Mouse (Mus musculus) kidney, postnatal 4 days (tissue): ENCODE measurements around the gene Gna15.

ENCODE experiments used
- DNase-seq, 2 experiments: peaks; one replicate each; pipeline ENCODE4 v3.0.0; 2021; ENCODE audit warnings: mixed read lengths in 2 of 2

Gene Gna15

DNA sequence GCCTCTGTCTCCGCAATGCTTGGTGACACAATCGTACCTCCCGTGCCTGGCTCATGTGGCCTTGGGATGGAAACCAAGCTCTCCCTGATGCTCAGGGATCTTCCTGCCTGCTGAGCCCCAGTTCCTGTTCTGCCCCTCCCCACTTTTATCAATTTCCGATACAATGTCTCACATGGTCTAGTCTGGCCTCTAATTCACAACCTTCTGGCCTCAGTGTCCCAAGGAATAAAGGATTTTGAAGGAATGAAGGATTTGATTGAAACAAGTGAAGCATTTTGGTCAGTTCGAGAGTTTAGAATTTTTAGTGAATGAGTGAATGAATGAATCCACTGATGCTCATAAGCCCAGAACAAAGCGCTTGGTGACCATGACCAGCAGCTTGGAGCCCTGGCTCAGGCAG lies 883 bp downstream of the Gna15 start:
- DNase-seq, result no peak

DNA sequence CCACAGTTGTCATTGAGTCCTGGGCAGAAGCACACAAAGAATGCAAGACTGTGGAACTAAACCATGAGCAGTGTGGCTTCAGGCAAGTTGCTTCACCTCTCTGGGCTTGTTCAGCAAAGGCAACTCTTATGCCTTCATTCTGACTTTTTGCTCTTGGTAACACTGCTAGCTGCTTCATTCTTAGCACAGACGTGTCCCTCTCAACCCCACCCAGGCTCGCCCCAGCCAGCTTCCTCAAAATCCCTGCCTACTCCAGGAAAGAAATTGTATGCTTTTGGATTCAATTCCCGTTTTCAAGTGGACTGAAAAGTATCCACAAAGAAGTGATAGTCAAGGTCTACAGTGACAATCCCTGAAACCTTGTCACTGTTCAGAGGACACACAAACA lies 4.1 kb downstream of the Gna15 start:
- DNase-seq, result no peak

DNA sequence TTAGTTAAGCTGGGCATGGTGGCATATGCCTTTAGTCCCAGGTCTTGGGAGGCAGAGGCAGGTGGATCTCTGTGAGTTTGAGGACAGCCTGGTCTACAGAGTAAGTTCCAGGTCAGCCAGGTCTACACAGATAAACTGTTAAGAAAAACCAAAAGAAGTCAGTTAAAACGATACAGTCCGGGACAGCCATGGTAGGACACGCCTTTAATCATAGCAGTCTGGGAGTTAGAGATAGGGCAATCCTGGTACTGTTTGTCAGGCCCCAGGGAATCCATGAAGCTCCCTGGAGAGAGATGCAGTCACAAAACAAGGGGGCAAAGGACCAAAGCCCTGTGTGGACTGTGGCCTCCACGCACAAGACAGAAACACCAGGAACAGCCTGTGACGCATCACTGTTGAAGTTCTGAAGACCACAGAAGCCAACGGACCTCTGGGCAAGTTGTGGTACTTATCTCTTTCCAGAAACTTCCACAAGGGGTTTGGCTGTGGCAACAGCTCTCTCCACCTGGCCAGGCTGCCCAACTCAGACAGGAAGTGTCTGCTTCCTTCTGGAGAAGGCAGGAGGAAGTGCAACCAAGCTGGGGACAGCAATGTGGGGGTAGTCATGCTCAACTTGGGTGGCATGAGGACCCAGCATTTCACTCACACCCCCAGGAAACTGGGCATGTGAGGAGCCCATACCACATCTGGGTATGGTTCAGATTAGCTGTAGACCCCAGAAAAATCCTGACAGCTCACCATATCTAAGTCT lies 4.6 kb downstream of the Gna15 start:
- DNase-seq, result peak in 1 of 2 experiments; percentile 28

DNA sequence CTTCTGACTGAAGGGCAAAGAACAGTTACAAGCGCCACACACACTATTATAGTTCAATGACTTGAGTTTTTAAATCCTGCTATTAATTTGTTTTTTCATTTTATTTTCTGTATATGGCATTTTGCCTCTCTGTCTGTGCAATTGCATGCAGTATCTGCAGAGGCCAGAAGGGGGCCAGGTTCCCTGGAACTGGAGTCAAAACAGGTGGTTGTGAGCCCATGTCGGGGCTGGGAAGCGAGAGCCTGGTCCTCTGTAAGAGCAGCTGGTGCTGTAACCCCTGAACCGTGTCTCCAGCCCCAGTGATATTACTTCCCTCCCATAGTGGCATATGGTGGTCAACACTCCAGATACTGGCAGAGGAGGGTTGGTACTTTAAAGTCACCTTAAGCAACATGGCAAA lies 5.5 kb downstream of the Gna15 start:
- DNase-seq, result peak; percentile 86 to 88

DNA sequence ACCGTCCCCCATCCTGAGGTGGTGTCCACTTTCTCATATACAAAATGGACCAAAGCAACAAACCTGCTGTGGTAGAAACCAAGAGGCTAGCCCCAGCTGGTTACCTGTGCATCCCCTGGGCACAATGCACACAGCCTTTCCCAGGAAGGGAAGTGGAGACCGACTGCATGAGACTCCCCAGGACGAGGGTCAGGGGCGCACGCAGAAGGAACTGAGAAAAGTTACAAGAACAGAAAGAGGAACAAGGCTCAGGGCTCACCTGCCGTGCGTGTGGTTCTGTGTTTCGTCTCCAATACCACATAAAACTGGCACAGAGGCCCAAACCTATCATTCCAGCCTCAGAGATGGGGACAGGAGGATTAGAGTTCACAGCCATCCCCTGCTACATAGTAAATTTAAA lies 6.8 kb downstream of the Gna15 start:
- DNase-seq, result no peak

DNA sequence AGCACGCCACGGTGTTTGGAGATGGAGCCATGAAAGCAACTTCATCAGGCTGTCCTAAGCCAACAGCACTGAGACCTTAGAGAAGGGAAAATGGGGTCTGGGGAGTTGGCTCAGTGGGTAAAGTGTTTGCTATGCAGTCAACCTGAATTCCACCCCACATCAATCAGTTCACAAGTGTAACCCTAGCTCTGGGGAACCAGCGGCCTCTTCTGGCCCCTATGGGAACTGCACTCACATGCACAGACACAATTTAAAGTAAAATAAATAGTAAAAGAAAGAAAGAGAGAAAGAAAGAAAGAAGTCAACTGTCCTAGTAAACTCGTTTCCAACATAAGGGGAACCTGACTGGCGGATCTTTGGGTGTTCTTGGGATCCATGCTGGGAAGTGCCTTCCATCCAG lies 10.2 kb downstream of the Gna15 start:
- DNase-seq, result no peak

DNA sequence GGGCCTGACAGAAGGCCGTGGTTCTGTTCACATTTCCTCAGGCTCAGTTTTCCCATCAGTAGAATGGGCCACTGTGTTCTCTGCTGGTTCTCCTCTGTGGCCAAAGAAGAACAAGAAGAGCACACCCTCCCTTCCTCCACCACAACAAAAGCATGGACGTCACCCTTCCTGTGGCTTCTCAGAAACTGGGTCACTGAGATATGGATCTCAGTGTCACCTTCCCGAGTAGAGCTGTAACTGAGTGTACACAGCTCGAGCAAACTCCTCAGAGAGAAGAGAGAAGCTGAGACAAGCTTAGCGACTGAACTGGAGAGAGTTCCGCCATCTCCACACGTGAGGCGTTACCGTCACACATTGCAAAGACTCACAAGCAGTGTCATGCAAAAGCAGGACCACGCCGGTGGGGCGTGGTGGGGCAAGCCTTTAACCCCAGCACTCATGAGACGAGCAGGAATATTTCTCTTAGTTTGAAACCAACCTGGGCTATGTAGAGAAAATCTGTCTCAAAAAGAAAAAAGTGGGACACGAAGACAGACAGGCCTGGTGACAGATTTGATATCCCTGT lies 13.7 kb downstream of the Gna15 start:
- DNase-seq, result no peak

DNA sequence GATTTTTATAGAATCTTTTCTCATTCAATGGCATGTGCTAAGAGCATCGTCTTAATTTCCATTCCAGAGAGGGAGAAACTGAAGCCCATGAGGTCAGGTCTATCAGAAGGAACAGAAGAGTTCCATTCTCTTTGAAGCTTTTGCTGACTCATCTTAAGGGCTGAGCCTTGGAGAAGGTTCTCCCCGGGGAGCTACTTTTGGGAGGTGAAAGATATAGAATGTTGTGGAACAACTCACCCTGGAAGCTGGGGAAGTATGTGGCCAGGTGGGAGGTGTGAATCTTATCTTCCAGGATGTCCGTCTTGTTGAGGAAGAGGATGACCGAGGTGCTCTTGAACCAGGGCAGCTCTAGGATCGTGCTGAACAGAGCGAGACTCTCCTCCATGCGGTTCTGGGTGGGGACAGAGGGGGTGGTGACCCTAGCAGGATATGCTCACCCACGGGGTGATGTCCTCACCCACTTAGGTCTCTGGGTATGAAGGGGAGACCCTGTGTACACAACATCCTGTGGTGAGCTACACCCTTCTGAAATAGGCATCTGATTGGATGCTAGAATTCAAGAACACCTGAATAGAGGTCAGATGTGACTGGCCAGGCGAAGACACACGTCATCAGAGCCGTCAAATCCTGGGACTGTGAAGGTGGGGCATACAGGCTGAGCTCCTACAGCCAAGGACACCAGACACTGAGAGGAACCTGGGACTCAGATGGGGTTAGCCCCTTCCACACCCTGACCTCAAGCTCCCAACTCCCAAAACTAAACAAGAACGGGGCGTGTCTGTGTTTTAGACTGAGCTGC lies 16.1 kb downstream of the Gna15 start:
- DNase-seq, result no peak

DNA sequence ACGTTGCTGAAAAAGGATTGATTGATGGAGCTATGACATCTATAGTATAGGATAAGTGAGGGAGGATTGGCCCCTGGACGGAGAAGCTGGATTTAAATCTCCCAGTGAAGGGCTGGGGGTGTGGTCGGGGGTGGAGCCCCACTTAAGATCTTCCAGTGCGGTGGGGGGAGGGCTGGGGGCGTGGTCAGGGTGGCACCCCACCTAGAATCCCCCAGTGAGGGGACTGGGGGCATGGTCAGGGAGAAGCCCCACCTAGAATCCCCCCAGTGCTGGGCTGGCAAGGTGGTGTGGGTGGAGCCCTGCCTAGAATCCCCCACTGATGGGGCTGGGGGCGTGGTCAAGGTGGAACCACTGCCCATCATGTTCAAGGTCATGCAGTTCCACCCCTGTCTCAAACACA lies 16.9 kb downstream of the Gna15 start:
- no peak for DNase-seq

DNA sequence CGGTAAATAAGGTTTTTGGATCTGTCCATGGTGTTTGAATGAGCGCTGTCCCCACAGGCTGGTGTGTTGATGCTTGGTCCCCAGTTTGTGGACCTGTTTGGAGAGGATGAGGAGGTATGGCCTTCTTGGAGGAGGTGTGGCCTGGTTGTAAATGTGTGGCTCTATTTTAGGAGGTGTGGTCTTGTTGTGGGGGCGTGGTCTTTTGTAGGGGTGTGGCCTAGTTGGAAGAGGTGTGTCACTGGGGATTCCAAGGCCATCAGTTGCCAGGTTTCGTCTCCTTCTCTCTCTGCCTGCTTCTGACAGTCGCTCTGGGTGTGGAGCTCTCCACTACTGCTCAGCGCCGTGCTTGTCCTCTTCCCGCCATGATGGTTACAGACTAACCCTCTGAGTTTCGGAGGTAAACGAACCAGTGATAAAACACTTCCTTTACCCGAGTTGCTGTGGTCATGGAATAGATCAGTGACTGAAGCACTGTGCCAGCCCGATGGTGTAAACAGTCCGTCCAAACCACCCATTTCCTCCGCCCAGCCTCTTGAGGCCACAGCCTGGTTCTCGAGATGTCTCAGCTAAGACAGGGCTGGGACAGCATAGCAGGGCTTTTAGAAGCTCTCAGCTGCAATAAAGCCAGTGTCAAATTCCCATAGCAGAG lies 18.9 kb downstream of the Gna15 start:
- DNase-seq, result no peak

DNA sequence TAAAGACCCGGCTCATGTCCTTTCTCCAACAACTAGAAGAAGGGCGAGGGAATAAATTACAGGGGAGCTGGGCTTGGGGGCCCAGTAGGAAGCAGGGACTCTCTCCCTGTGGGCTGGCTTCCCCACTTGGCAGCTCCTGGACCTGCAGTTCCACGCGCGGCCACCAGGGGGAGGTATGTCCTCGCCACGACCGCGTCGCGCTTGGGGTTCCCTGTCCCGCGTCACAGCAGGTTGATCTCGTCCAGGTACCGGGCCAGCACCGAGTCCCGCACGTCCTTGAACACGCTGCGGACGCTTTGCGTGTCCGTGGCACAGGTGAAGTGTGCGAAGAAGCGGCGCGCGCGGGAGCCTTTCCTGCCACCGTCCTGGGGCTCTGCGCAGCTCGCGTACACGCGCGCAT lies 21.4 kb downstream of the Gna15 start:
- peak; percentile 93 to 95 for DNase-seq

DNA sequence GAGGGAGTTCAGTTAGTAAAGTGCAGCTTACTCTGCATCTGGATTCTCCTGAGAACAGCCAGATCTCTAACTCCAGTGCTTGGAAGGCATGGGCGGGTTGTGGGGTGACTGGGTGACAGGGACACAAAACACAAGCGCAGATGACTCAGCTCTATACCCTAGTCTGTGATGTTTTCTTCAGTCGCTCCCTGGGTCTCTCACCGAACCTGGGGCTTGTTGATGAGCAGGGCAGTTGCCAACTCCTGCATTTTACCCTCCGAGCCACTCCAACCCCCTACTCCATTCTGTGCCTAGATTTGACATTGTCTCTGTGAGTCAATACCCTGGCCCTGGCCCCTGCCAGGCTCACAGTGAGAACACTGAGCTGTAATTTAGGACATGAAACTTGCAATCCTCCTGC lies 22.2 kb downstream of the Gna15 start:
- DNase-seq, result no peak

DNA sequence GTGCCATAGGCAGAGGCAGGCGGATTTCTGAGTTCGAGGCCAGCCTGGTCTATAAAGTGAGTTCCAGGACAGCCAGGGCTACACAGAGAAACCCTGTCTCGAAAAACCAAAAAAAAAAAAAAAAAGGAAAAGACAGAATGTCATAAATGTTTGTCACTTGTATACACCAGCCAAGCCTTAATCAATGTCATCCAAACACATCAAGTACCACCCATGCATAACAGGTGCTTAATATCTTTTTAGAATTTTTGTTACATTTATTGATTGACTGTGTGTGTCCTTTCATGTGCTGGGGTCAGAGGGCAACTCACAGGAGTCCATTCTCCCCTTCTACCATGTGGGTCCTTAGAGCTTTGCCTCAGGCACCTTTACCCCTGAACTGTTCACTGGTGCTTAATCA lies 24.0 kb downstream of the Gna15 start, which contains the start of gene S1pr4:
Gene S1pr4, minus strand, starts transcription at position 101 of the 400 bp plus-strand sequence.
- no peak for DNase-seq

DNA sequence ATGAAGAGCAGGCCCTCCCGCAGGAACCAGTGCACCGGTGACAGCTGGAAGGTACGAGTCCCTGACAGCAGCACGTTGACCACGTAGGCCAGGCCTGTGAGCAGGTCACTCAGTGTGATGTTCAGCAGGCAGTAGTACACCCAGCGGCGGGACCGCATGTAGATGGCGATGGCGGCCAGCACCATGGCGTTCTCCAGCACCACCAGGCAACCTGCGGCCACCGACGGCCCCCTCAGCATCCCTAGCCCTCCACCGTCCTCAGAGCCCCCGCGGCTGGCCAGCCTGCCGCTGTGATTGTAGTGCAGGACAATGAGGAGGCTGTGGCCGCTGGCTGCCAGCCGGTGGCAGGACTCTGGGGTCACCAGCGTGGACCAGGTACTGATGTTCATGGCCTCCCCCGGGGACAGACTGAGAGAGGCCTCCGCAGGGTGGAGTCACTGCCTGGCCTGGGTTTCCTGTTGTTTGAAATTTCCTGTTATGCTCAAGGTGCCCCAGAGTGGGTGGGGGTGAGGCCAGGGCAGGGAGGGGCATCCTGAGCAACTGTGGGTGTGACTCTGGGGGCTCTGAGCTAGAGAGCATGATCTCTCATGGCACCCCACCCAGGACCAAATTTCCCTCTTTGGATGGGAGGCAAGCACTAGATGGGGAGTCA lies 24.6 kb downstream of the Gna15 start:
- DNase-seq, result no peak

DNA sequence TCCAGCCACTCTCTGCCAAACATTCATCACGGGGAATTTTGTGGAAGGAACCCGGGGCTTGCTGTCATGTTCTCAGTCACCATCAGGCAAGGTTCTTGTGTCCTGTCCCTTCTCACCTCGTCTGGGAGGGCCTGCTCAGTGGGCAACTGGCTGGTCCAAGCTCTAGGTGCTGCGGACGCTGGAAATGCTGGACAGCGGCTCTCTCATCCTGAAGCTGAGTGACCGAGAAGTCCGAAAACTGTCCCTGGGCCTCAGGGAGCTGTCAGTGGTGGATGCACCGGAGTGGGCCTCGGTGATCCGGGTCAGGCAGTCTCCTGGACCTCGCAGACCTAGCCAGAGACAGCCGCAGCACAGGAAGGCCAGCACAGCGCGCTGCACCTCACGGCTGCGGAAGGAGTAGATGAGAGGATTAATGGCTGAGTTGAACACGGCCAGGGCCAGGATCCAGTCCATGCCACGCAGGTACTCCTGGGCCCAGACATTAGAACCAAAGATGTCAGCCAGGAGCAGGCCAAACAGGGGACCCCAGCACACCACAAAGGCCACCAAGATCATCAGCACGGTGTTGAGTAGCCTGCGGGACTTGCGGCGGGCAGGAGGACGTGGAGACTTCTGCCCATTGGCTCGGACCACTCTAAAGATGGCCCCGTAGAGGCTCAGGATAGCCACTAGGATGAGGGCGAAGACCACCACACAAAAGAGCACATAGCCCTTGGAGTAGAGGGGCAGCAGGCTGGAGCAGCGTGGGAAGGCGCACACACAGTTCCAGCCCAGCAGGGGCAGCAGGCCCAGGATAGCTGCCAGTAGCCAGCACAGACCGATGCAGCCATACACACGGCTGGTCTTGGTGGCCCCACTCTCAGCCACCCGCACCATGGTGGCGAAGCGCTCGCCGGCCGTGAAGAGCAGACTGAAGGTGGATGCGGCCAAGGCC lies 25.4 kb downstream of the Gna15 start:
- DNase-seq, result no peak

DNA sequence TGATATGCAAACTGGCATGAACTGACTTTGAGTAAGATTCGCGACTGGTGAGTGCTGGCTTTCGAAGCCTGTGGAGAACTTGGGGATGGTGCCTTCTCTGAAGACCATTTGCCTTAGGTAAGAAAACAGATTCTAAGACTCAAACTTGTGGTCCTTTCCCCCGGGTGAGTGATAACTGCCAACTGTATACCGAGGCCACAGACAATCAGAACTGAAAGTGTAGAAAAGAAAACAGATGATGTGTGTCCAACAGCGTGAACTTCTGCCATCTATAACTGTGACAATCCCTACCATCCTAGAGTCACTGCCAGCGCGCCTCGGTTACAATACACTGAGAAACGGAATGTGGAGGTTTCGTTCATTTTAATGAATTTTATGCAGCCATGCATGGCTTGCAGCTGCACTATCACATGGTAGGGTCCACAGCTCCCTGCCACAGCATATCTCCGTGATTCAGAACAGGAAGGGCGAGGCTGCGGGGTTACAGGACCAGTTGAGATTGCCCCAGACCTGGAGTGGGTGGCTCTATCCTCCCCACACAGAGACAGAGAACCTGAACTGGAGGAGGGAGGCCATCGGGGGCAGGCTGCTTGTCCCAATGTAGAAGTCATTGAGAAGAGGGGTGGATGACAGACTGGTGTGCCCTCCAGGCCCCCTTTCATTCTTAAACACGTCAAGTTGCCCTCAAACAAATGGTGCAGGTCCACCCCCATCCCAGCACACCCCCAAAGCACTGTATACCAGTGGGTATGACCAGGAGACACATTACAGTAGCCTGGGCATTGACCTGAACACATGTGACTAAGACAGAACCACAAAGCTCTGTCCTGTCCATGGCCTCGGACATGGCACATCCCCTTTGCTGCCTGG lies 26.4 kb downstream of the Gna15 start:
- DNase-seq, result no peak

DNA sequence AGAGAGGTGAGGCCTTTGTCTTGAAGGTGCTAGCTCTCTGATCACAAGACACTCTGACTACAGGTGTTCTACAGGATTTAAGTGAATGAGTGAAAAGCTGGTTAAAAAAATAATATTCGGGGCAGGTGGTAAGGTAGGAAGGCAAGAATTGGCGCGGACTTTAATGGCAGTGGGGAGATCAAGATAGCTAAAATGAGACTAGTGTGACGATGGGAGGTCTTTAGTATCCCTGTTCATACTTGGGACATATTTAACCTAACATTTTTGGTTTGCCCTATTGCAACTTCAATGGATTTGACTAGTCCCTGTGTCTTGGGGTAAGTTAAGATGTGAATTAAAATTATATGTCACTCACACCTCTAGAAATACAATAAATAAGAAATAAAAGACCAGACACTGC lies 27.1 kb downstream of the Gna15 start:
- no peak for DNase-seq

DNA sequence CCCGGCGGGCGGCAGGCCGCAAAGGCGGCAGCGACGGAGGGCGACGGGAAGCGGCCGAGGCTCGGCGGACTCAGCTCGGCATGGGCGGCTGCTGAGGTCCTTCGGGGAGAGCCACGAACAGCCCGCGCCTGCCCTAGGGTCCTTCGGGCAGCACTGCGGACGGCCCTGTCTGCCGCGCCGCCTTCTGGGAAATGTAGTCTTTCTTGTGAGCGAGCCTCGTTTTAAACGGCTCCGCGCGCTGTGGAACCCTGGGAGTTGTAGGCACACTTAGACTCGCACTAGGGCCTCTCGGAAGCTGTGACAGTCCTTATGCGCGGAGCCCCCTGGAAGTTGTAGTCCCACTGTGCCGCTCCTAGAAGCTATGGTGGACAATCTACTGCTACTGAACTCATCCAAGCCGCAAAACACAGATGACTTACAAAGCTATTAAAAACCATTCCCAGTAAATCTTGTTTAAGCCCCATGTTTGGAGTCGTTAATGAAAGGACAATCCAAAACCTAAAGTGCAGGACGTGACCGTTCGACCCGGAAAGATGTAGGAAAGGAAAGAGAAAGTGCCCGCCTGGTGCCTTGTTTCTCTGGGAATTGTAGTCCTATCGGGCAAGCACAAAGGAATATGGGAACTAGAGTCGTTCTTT lies 27.6 kb downstream of the Gna15 start, which contains the start of gene Ncln:
Gene Ncln, minus strand, starts transcription at position 129 of the 638 bp plus-strand sequence.
- peak; percentile 98 to 99 for DNase-seq

DNA sequence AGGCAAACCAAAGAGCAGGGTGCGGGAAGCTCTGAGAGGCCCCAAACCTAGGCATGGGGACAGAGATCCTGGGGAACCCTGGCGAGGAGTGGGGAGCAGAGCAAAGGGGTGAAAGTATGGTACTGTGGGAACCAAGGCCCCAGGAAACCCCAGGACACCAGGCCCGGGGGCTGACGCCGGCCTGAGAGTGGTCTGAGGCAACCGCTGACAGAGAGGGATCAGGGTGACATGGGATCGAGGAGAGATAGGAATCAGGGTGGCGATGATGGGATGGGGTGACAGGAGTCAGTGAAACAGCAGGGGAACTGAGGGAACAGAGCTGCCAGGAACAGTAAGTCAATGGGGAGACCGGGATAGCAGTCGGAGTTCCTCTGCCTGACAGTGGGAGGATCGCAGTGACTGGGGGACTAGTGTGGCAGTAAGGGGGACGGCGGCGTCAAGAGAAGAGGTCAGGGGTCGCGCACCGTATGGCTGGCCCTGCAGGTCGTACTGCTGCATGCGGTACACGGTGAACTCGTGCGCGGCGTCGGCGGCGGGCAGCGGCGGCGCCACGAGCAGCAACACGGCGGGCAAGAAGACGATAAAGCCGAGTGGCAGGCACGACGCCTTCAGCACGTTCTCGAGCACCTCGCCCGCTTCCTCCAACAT lies 28.3 kb downstream of the Gna15 start:
- peak in 1 of 2 experiments; percentile 24 for DNase-seq

DNA sequence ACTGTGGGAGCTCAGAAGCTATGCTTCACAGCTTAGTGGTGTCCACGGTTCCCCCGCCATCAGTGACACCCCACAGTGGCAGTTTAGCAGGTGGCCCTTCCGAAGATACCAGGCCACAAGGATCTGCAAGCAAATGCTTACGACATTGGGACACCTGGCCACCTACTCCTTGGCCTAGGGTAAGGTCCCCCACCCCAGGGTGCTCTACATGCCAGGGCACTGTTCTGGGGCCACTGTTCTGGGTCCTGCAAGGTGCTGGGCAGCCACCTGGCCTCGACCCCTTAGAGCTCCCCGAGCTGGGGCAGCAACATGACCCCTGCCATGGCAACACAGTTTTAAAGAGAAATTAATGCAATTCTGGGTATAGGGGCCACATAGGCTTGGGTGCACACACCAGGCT lies 28.9 kb downstream of the Gna15 start:
- no peak for DNase-seq
